Mouse (Mus musculus) heart, embryonic 15.5 days (tissue): Measurements from ENCODE around the gene Poc1b. TPM values are rescaled to one million over a fixed set of nuclear protein-coding genes. Genes with fewer than 3 reads are reported as not detected.

Source experiments
- ATAC-seq: fragments of 200-750 bp; cut with Nextera tagmentation; replicated peaks from 2 replicates; pipeline ENCODE4 v1.8.0; 2017; ENCODE audit warnings: low read depth, moderate TSS enrichment; ENCODE audit not compliant: insufficient number of reproducible peaks, insufficient read depth, low FRiP score
- H3K27ac ChIP-seq: fragments of 300-500 bp; sonication (generic); 2 replicates; pipeline ENCODE4 v1.5.1; 2015; ENCODE audit warnings: mild to moderate bottlenecking, inconsistent platforms
- H3K27me3 ChIP-seq: fragments of 300-500 bp; sonication (generic); 2 replicates; pipeline ENCODE4 v1.6.1; 2015; ENCODE audit warnings: inconsistent platforms
- H3K36me3 ChIP-seq: fragments of 300-500 bp; sonication (generic); 2 replicates; pipeline ENCODE4 v1.6.1; 2015; ENCODE audit warnings: mild to moderate bottlenecking, inconsistent platforms
- H3K4me1 ChIP-seq: fragments of 300-500 bp; sonication (generic); replicated peaks from 2 replicates; pipeline ENCODE4 v1.6.1; 2015; ENCODE audit warnings: inconsistent platforms
- H3K4me2 ChIP-seq: fragments of 300-500 bp; sonication (generic); 2 replicates; pipeline ENCODE4 v1.6.1; 2015; ENCODE audit warnings: inconsistent platforms, mild to moderate bottlenecking, moderate library complexity
- H3K4me3 ChIP-seq: fragments of 300-500 bp; sonication (generic); 2 replicates; pipeline ENCODE4 v1.5.1; 2015; ENCODE audit warnings: mild to moderate bottlenecking, inconsistent platforms
- H3K9ac ChIP-seq: fragments of 300-500 bp; sonication (generic); 2 replicates; pipeline ENCODE4 v1.6.1; 2015; ENCODE audit warnings: mild to moderate bottlenecking, inconsistent platforms
- H3K9me3 ChIP-seq: fragments of 300-500 bp; sonication (generic); replicated peaks from 2 replicates; pipeline ENCODE4 v1.6.1; 2016; ENCODE audit warnings: inconsistent platforms
- WGBS: fragments of 180-500 bp; shearing (Covaris S2); methylation state at CpG from one replicate; pipeline ENCODE4 v1.1.7; 2015; ENCODE audit warnings: mixed read lengths; 5-methylcytosine and 5-hydroxymethylcytosine counted together
- polyA plus RNA-seq: library from polyadenylated mRNA; unstranded; fragments of >200 nt; fragmentation: Nextera tagmentation; extraction: Ambion mirVana; gene quantifications from 2 replicates; pipeline ENCODE4 v1.2.1, GENCODE M21; 2015

Gene Poc1b
- polyA plus RNA-seq, 1 experiment from 2014 or later: 7.2 TPM

GRCm38 (mm10) chr10:99197125-99197524 is 90.3 kb downstream of the Poc1b start:
- Histone ChIP-seq H3K4me2 (no peak overlapping the region), H3K36me3 (no peaks in the 10 kb centered on the region), H3K9me3 (no peaks in the 10 kb centered on the region), H3K27ac (no peak overlapping the region), H3K4me1 (peaks cover 3% of the 10 kb centered on the region; the same call in 1 of the 2 replicates), H3K27me3 (no peaks in the 10 kb centered on the region), H3K9ac (no peak overlapping the region), H3K4me3 (no peak overlapping the region)
- 70% methylated on average over 8 of the region's 8 CpGs for WGBS
- no peak for ATAC-seq

- no peak overlapping the region for H3K4me3 ChIP-seq
- ATAC-seq: no peak
- no peaks in the 10 kb centered on the region for H3K36me3 ChIP-seq
- no peak overlapping the region for H3K9ac ChIP-seq
- no peak overlapping the region for H3K27ac ChIP-seq
- H3K9me3 ChIP-seq: no peaks in the 10 kb centered on the region
- peaks cover 7% of the 10 kb centered on the region for H3K4me1 ChIP-seq
- no peaks in the 10 kb centered on the region for H3K27me3 ChIP-seq
- 62% methylated on average over 9 of the region's 9 CpGs for WGBS
- H3K4me2 ChIP-seq: no peak overlapping the region
These were observed 90.9 kb downstream of the Poc1b start for GRCm38 (mm10) chr10:99197607-99198305.

- Histone ChIP-seq H3K4me3 (no peak overlapping the region), H3K9ac (no peak overlapping the region), H3K9me3 (no peaks in the 10 kb centered on the region), H3K27ac (no peak overlapping the region), H3K27me3 (no peaks in the 10 kb centered on the region), H3K36me3 (no peaks in the 10 kb centered on the region), H3K4me2 (no peak overlapping the region), H3K4me1 (peaks cover 16% of the 10 kb centered on the region)
- WGBS: 86% methylated on average over 9 of the region's 9 CpGs
- ATAC-seq: no peak
These were observed 92.1 kb downstream of the Poc1b start for GRCm38 (mm10) chr10:99198946-99199345.

GRCm38 (mm10) chr10:99200944-99201343 is 94.1 kb downstream of the Poc1b start:
- no peak overlapping the region for H3K4me3 ChIP-seq
- H3K4me2 ChIP-seq: no peak overlapping the region
- no peaks in the 10 kb centered on the region for H3K36me3 ChIP-seq
- no peak overlapping the region for H3K27ac ChIP-seq
- 74% methylated on average over 5 of the region's 5 CpGs for WGBS
- no peak overlapping the region for H3K9ac ChIP-seq
- ATAC-seq: no peak
- H3K4me1 ChIP-seq: peaks cover 19% of the 10 kb centered on the region
- H3K9me3 ChIP-seq: no peaks in the 10 kb centered on the region
- H3K27me3 ChIP-seq: no peaks in the 10 kb centered on the region

GRCm38 (mm10) chr10:99201786-99202185 is 95.0 kb downstream of the Poc1b start:
- 12% methylated on average over 1 of the region's 1 CpGs for WGBS
- H3K9ac ChIP-seq: no peak overlapping the region
- H3K9me3 ChIP-seq: no peaks in the 10 kb centered on the region
- no peak overlapping the region for H3K27ac ChIP-seq
- H3K4me2 ChIP-seq: no peak overlapping the region
- H3K36me3 ChIP-seq: no peaks in the 10 kb centered on the region
- H3K27me3 ChIP-seq: no peaks in the 10 kb centered on the region
- peaks cover 19% of the 10 kb centered on the region for H3K4me1 ChIP-seq
- no peak for ATAC-seq
- H3K4me3 ChIP-seq: no peak overlapping the region

GRCm38 (mm10) chr10:99202363-99202762 is 95.5 kb downstream of the Poc1b start:
- 29% methylated on average over 8 of the region's 8 CpGs for WGBS
- Histone ChIP-seq H3K4me3 (no peak overlapping the region), H3K27ac (no peak overlapping the region; the same call in 1 of the 2 replicates), H3K4me2 (no peak overlapping the region), H3K9ac (no peak overlapping the region), H3K27me3 (no peaks in the 10 kb centered on the region), H3K36me3 (no peaks in the 10 kb centered on the region), H3K4me1 (peaks cover 19% of the 10 kb centered on the region), H3K9me3 (no peaks in the 10 kb centered on the region)
- ATAC-seq: no peak

GRCm38 (mm10) chr10:99203163-99203562 is 96.3 kb downstream of the Poc1b start:
- peaks cover 17% of the 10 kb centered on the region for H3K4me1 ChIP-seq
- 39% methylated on average over 5 of the region's 5 CpGs for WGBS
- H3K4me2 ChIP-seq: peak overlapping the region; percentile 76
- peak overlapping the region; percentile 43 for H3K4me3 ChIP-seq
- ATAC-seq: no peak
- no peak overlapping the region for H3K9ac ChIP-seq
- peak overlapping the region; percentile 79 for H3K27ac ChIP-seq
- H3K9me3 ChIP-seq: no peaks in the 10 kb centered on the region
- H3K27me3 ChIP-seq: no peaks in the 10 kb centered on the region
- H3K36me3 ChIP-seq: no peaks in the 10 kb centered on the region

- Histone ChIP-seq H3K27ac (peak overlapping the region; percentile 79), H3K27me3 (no peaks in the 10 kb centered on the region), H3K4me3 (peak overlapping the region; percentile 43), H3K36me3 (no peaks in the 10 kb centered on the region), H3K9me3 (no peaks in the 10 kb centered on the region), H3K9ac (peak overlapping the region; percentile 52), H3K4me2 (peak overlapping the region; percentile 76), H3K4me1 (peaks cover 16% of the 10 kb centered on the region)
- 2% methylated on average over 29 of the region's 29 CpGs for WGBS
- peak; percentile 63 for ATAC-seq
These were observed 97.0 kb downstream of the Poc1b start for GRCm38 (mm10) chr10:99203577-99204487.

- peak overlapping the region; percentile 52; the same call in 1 of the 2 replicates for H3K9ac ChIP-seq
- H3K4me2 ChIP-seq: peak overlapping the region; percentile 76
- H3K4me3 ChIP-seq: peak overlapping the region; percentile 43
- peak overlapping the region; percentile 79 for H3K27ac ChIP-seq
- peaks cover 16% of the 10 kb centered on the region for H3K4me1 ChIP-seq
- H3K27me3 ChIP-seq: no peaks in the 10 kb centered on the region
- ATAC-seq: no peak
- no peaks in the 10 kb centered on the region for H3K36me3 ChIP-seq
- WGBS: 6% methylated on average over 11 of the region's 11 CpGs
- no peaks in the 10 kb centered on the region for H3K9me3 ChIP-seq
These were observed 97.7 kb downstream of the Poc1b start for GRCm38 (mm10) chr10:99204553-99204952.

GRCm38 (mm10) chr10:99207121-99207520 is 100.3 kb downstream of the Poc1b start:
- no peaks in the 10 kb centered on the region for H3K27me3 ChIP-seq
- WGBS: 50% methylated on average over 2 of the region's 2 CpGs
- H3K9ac ChIP-seq: no peak overlapping the region
- no peak overlapping the region for H3K4me3 ChIP-seq
- no peak overlapping the region for H3K4me2 ChIP-seq
- peaks cover 16% of the 10 kb centered on the region for H3K4me1 ChIP-seq
- no peaks in the 10 kb centered on the region for H3K9me3 ChIP-seq
- no peaks in the 10 kb centered on the region for H3K36me3 ChIP-seq
- H3K27ac ChIP-seq: no peak overlapping the region
- no peak for ATAC-seq

- WGBS: 73% methylated on average over 13 of the region's 13 CpGs
- no peaks in the 10 kb centered on the region for H3K4me1 ChIP-seq
- no peaks in the 10 kb centered on the region for H3K36me3 ChIP-seq
- no peak overlapping the region for H3K4me2 ChIP-seq
- ATAC-seq: no peak
- H3K9ac ChIP-seq: no peak overlapping the region
- H3K4me3 ChIP-seq: no peak overlapping the region
- H3K27me3 ChIP-seq: no peaks in the 10 kb centered on the region
- no peaks in the 10 kb centered on the region for H3K9me3 ChIP-seq
- no peak overlapping the region for H3K27ac ChIP-seq
These were observed 102.4 kb downstream of the Poc1b start for GRCm38 (mm10) chr10:99209146-99209800.
